Mouse (Mus musculus) limb, embryonic 15.5 days (tissue): Measurements from ENCODE around the gene Btbd9. TPM values are rescaled to one million over a fixed set of nuclear protein-coding genes. Genes with fewer than 3 reads are reported as not detected.
"Not testable (repeated sequence)": the region's sequence is repeated elsewhere in the genome, so short reads cannot be mapped to it uniquely, and the experiment has no call there.

Experiments
- ATAC-seq: fragments of 200-750 bp; cut with Nextera tagmentation; 2 replicates; pipeline ENCODE4 v1.8.0; 2017; ENCODE audit warnings: low read depth, moderate TSS enrichment; ENCODE audit not compliant: insufficient number of reproducible peaks, low FRiP score, low TSS enrichment
- H3K27ac ChIP-seq: fragments of 300-500 bp; sonication (generic); 2 replicates; pipeline ENCODE4 v1.5.1; 2015; ENCODE audit warnings: moderate library complexity, mild to moderate bottlenecking, inconsistent platforms
- H3K27me3 ChIP-seq: fragments of 300-500 bp; sonication (generic); 2 replicates; pipeline ENCODE4 v1.6.1; 2015; ENCODE audit warnings: inconsistent platforms
- H3K36me3 ChIP-seq: fragments of 300-500 bp; sonication (generic); 2 replicates; pipeline ENCODE4 v1.6.1; 2015; ENCODE audit warnings: inconsistent platforms
- H3K4me1 ChIP-seq: fragments of 300-500 bp; sonication (generic); 2 replicates; pipeline ENCODE4 v1.6.1; 2015; ENCODE audit warnings: inconsistent platforms
- H3K4me2 ChIP-seq: fragments of 300-500 bp; sonication (generic); 2 replicates; pipeline ENCODE4 v1.6.1; 2015; ENCODE audit warnings: mild to moderate bottlenecking, inconsistent platforms
- H3K4me3 ChIP-seq: fragments of 300-500 bp; sonication (generic); 2 replicates; pipeline ENCODE4 v1.5.1; 2015; ENCODE audit warnings: mild to moderate bottlenecking, inconsistent platforms
- H3K9ac ChIP-seq: fragments of 300-500 bp; sonication (generic); 2 replicates; pipeline ENCODE4 v1.6.1; 2015; ENCODE audit warnings: inconsistent platforms
- H3K9me3 ChIP-seq: fragments of 300-500 bp; sonication (generic); 2 replicates; pipeline ENCODE4 v1.6.1; 2016; ENCODE audit warnings: inconsistent platforms
- WGBS: fragments of 180-500 bp; shearing (Covaris S2); methylation state at CpG from one replicate; pipeline ENCODE4 v1.1.7; 2015; 5-methylcytosine and 5-hydroxymethylcytosine counted together
- polyA plus RNA-seq: library from polyadenylated mRNA; unstranded; fragments of >200 nt; fragmentation: Nextera tagmentation; extraction: Ambion mirVana; gene quantifications from 2 replicates; pipeline ENCODE4 v1.2.1, GENCODE M21; 2015

The Btbd9 gene
- polyA plus RNA-seq, result 54.5 and 55.0 TPM in 2 replicates

GRCm38 (mm10) chr17:30575941-30576773 is at the start of gene Btbd9:
Btbd9 (minus strand) TSS chr17:30576488.
- Histone ChIP-seq H3K4me1 (peaks cover 21% of the 10 kb centered on the region), H3K4me2 (peak within 1 kb of the TSS; percentile 66), H3K27ac (peak within 1 kb of the TSS; percentile 92), H3K36me3 (no peaks in the 10 kb centered on the region), H3K4me3 (peak within 1 kb of the TSS; percentile 80), H3K9ac (peak within 1 kb of the TSS; percentile 55), H3K9me3 (no peaks in the 10 kb centered on the region), H3K27me3 (no peaks in the 10 kb centered on the region)
- WGBS, result under 1% methylated on average over 76 of the region's 94 CpGs
- ATAC-seq, result peak; percentile 86

- not testable (repeated sequence) for H3K9me3 ChIP-seq, H3K4me3 ChIP-seq, H3K36me3 ChIP-seq, H3K4me2 ChIP-seq, H3K9ac ChIP-seq, H3K4me1 ChIP-seq, H3K27me3 ChIP-seq, H3K27ac ChIP-seq, ATAC-seq
- WGBS, result no CpG with 5 or more reads among the region's 20 CpGs
Measured at GRCm38 (mm10) chr17:30624132-30624531, 47.8 kb upstream of the Btbd9 start, which contains the start of gene Dnah8. Dnah8 (plus strand) TSS chr17:30624354.

- Histone ChIP-seq H3K27ac (no peak overlapping the region), H3K4me2 (no peak overlapping the region), H3K9me3 (no peaks in the 10 kb centered on the region), H3K9ac (no peak overlapping the region), H3K36me3 (no peaks in the 10 kb centered on the region), H3K4me1 (no peaks in the 10 kb centered on the region), H3K4me3 (no peak overlapping the region), H3K27me3 (no peaks in the 10 kb centered on the region)
- no peak for ATAC-seq
- WGBS, result 74% methylated on average over 3 of the region's 3 CpGs
Measured at GRCm38 (mm10) chr17:30623200-30623599, 46.9 kb upstream of the Btbd9 start.

GRCm38 (mm10) chr17:30621450-30621849 is 45.2 kb upstream of the Btbd9 start:
- Histone ChIP-seq H3K27me3 (no peaks in the 10 kb centered on the region), H3K4me2 (no peak overlapping the region), H3K9me3 (no peaks in the 10 kb centered on the region), H3K9ac (no peak overlapping the region), H3K27ac (no peak overlapping the region), H3K4me3 (no peak overlapping the region), H3K36me3 (no peaks in the 10 kb centered on the region), H3K4me1 (no peaks in the 10 kb centered on the region)
- no peak for ATAC-seq
- 65% methylated on average over 4 of the region's 4 CpGs for WGBS

- H3K27ac ChIP-seq, result no peak overlapping the region
- ATAC-seq, result no peak
- H3K9ac ChIP-seq, result no peak overlapping the region
- WGBS, result 21% methylated on average over 2 of the region's 2 CpGs
- H3K9me3 ChIP-seq, result no peaks in the 10 kb centered on the region
- no peaks in the 10 kb centered on the region for H3K4me1 ChIP-seq
- no peaks in the 10 kb centered on the region for H3K27me3 ChIP-seq
- H3K4me2 ChIP-seq, result no peak overlapping the region
- no peak overlapping the region for H3K4me3 ChIP-seq
- no peaks in the 10 kb centered on the region for H3K36me3 ChIP-seq
Measured at GRCm38 (mm10) chr17:30620548-30620947, 44.3 kb upstream of the Btbd9 start.

GRCm38 (mm10) chr17:30619153-30619552 is 42.9 kb upstream of the Btbd9 start:
- no peak for ATAC-seq
- H3K4me1 ChIP-seq, result no peaks in the 10 kb centered on the region
- WGBS, result 18% methylated on average over 2 of the region's 2 CpGs
- H3K27me3 ChIP-seq, result no peaks in the 10 kb centered on the region
- no peak overlapping the region for H3K4me3 ChIP-seq
- H3K9me3 ChIP-seq, result no peaks in the 10 kb centered on the region
- no peak overlapping the region for H3K4me2 ChIP-seq
- no peaks in the 10 kb centered on the region for H3K36me3 ChIP-seq
- no peak overlapping the region for H3K27ac ChIP-seq
- H3K9ac ChIP-seq, result no peak overlapping the region

- WGBS, result 75% methylated on average over 3 of the region's 3 CpGs
- H3K4me1 ChIP-seq, result no peaks in the 10 kb centered on the region
- no peaks in the 10 kb centered on the region for H3K36me3 ChIP-seq
- H3K9me3 ChIP-seq, result no peaks in the 10 kb centered on the region
- no peak overlapping the region for H3K27ac ChIP-seq
- H3K4me2 ChIP-seq, result no peak overlapping the region
- H3K27me3 ChIP-seq, result no peaks in the 10 kb centered on the region
- no peak overlapping the region for H3K9ac ChIP-seq
- no peak overlapping the region for H3K4me3 ChIP-seq
- ATAC-seq, result no peak
Measured at GRCm38 (mm10) chr17:30618136-30618891, 42.0 kb upstream of the Btbd9 start.

- no peak overlapping the region for H3K9ac ChIP-seq
- no peak overlapping the region for H3K4me2 ChIP-seq
- no peaks in the 10 kb centered on the region for H3K9me3 ChIP-seq
- 84% methylated on average over 5 of the region's 5 CpGs for WGBS
- no peaks in the 10 kb centered on the region for H3K27me3 ChIP-seq
- ATAC-seq, result no peak
- H3K4me1 ChIP-seq, result peaks cover 4% of the 10 kb centered on the region
- H3K4me3 ChIP-seq, result no peak overlapping the region
- H3K27ac ChIP-seq, result no peak overlapping the region
- no peaks in the 10 kb centered on the region for H3K36me3 ChIP-seq
Measured at GRCm38 (mm10) chr17:30616203-30616602, 39.9 kb upstream of the Btbd9 start.

- Histone ChIP-seq H3K27me3 (no peaks in the 10 kb centered on the region), H3K9me3 (no peaks in the 10 kb centered on the region), H3K27ac (no peak overlapping the region), H3K4me1 (peaks cover 22% of the 10 kb centered on the region), H3K4me2 (no peak overlapping the region), H3K36me3 (no peaks in the 10 kb centered on the region), H3K9ac (no peak overlapping the region), H3K4me3 (no peak overlapping the region)
- ATAC-seq, result no peak
Measured at GRCm38 (mm10) chr17:30613350-30613749, 37.1 kb upstream of the Btbd9 start.

- WGBS, result 0% methylated on average over 34 of the region's 34 CpGs
- Histone ChIP-seq H3K4me1 (peaks cover 28% of the 10 kb centered on the region), H3K27ac (peak overlapping the region; percentile 89), H3K4me3 (peak overlapping the region; percentile 72), H3K9ac (peak overlapping the region; percentile 79), H3K36me3 (no peaks in the 10 kb centered on the region), H3K9me3 (no peaks in the 10 kb centered on the region), H3K4me2 (peak overlapping the region; percentile 51), H3K27me3 (no peaks in the 10 kb centered on the region)
- ATAC-seq, result peak; percentile 98
Measured at GRCm38 (mm10) chr17:30612075-30612859, 36.0 kb upstream of the Btbd9 start.

GRCm38 (mm10) chr17:30611221-30612074 is 35.2 kb upstream of the Btbd9 start:
- Histone ChIP-seq H3K4me3 (peak overlapping the region; percentile 72), H3K27ac (peak overlapping the region; percentile 89), H3K27me3 (no peaks in the 10 kb centered on the region), H3K9me3 (no peaks in the 10 kb centered on the region), H3K4me1 (peaks cover 31% of the 10 kb centered on the region), H3K9ac (peak overlapping the region; percentile 79), H3K4me2 (peak overlapping the region; percentile 51), H3K36me3 (no peaks in the 10 kb centered on the region)
- WGBS, result 20% methylated on average over 18 of the region's 18 CpGs
- no peak for ATAC-seq
